Comparison of ENCODE assay signal across 23 mouse cellular contexts in the genomic region with DNA sequence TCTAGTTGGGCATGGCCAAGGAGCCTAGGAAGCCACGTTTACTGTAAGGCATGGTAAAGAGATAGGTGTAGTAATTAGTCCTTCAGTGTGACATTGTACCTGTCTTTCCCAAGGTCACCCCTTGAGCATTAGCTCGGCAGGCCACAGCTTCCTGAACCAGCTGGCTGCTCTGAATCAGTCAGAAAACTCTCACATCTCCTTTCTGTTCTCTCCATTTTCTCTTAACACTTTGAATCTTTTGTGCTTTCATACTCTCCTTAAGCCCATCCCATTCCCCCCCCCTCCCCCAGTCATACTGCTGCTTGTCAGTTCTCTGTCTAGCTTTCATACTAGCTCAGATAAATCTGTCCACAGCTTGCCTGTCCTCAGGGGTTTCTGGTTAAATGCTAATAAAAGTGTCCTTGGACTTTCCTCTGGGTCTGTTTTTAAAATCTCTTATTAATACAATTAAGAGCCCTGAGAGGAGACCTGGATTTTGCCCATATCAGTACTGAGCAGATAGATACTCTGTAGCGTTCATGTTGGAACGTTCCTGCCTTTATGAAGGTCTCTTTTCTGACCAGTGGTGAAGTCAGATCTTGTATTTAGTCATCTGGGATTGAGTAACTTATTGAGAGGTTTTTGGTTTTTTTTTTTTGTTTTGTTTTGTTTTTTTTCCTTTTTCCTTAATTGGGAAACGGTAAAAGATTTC. TPM values are rescaled to one million over a fixed set of nuclear protein-coding genes. Genes with fewer than 3 reads are reported as not detected.
A peak's percentile ranks its signal among the peaks of the same experiment; 100 is the strongest.
DNase-seq lines count a peak whose midpoint lies in the region; ATAC-seq and TF ChIP-seq lines count a peak whose summit lies in the region.
"Had no signal": no experiment of that assay in that cellular context is flagged by ENCODE, and none has a peak within 500 bp of the region (broad histone marks: within the 10 kb centered on the region; RNA-seq: fewer than 3 reads in every experiment).

No protein-coding gene starts in this region.

- no peak for TF ChIP-seq POLR2A in kidney, adult 2 months (IDR thresholded peaks at IDR 0.05; ENCODE audit: low read depth, low read length)

- H3K27ac ChIP-seq in kidney, adult 2 months (ENCODE audit: insufficient read depth, low read depth, low read length), result peak overlapping the region; percentile 14; the same call in 1 of the 2 replicates
- no peak overlapping the region for H3K27ac ChIP-seq in midbrain, embryonic 11.5 days (ENCODE audit: low read depth, low read length)
- H3K27ac ChIP-seq in midbrain, embryonic 13.5 days, result no peak overlapping the region
- H3K27ac ChIP-seq in forebrain, postnatal 0 days (ENCODE audit: low read depth, low read length), result no peak overlapping the region
- H3K27ac ChIP-seq: embryonic facial prominence, embryonic 12.5 days; forebrain, embryonic 13.5 days; heart, adult 2 months; hindbrain, embryonic 14.5 days; liver, embryonic 14.5 days; midbrain, embryonic 12.5 days had no signal

- H3K9ac ChIP-seq in midbrain, embryonic 11.5 days (ENCODE audit: low read length), result no peak overlapping the region
- H3K9ac ChIP-seq in midbrain, embryonic 13.5 days (replicated peaks), result no peak overlapping the region
- H3K9ac ChIP-seq in forebrain, postnatal 0 days, result no peak overlapping the region
- H3K9ac ChIP-seq: embryonic facial prominence, embryonic 12.5 days; forebrain, embryonic 13.5 days; hindbrain, embryonic 14.5 days; liver, embryonic 14.5 days; midbrain, embryonic 12.5 days had no signal

- H3K4me3 ChIP-seq in kidney, adult 2 months (ENCODE audit: insufficient read depth, low read depth, low read length), result no peak overlapping the region
- no peak overlapping the region for H3K4me3 ChIP-seq in midbrain, embryonic 11.5 days (ENCODE audit: low read depth, low read length)
- H3K4me3 ChIP-seq in midbrain, embryonic 13.5 days (replicated peaks), result no peak overlapping the region
- H3K4me3 ChIP-seq in forebrain, postnatal 0 days (ENCODE audit: low read depth, low read length), result no peak overlapping the region
- H3K4me3 ChIP-seq: embryonic facial prominence, embryonic 12.5 days; erythroblast, embryonic 14.5 days; forebrain, embryonic 13.5 days; heart, adult 2 months; midbrain, embryonic 12.5 days; myocyte had no signal

- no peak for ATAC-seq in midbrain, embryonic 11.5 days (ENCODE audit: low FRiP score)
- ATAC-seq in midbrain, embryonic 13.5 days, result no peak
- ATAC-seq in megakaryocyte, adult 5-6 weeks (ENCODE audit: poor library complexity, severe bottlenecking), result peak; percentile 78
- no peak for ATAC-seq in forebrain, postnatal 0 days
- ATAC-seq: forebrain, embryonic 13.5 days had no signal

- H3K27me3 ChIP-seq in kidney, adult 2 months (replicated peaks; ENCODE audit: control insufficient read depth, insufficient read depth, low read length), result no peaks in the 10 kb centered on the region
- H3K27me3 ChIP-seq in midbrain, embryonic 11.5 days (ENCODE audit: control insufficient read depth, insufficient read depth, low read length), result no peaks in the 10 kb centered on the region
- H3K27me3 ChIP-seq in midbrain, embryonic 13.5 days, result no peaks in the 10 kb centered on the region
- no peaks in the 10 kb centered on the region for H3K27me3 ChIP-seq in forebrain, postnatal 0 days (ENCODE audit: insufficient read depth, low read length)
- H3K27me3 ChIP-seq: embryonic facial prominence, embryonic 12.5 days; forebrain, embryonic 13.5 days; midbrain, embryonic 12.5 days had no signal

- H3K36me3 ChIP-seq in kidney, adult 2 months (ENCODE audit: control insufficient read depth, insufficient read depth, low read length), result no peaks in the 10 kb centered on the region
- no peaks in the 10 kb centered on the region for H3K36me3 ChIP-seq in midbrain, embryonic 11.5 days (ENCODE audit: control insufficient read depth, insufficient read depth, low read length)
- peaks cover 5% of the 10 kb centered on the region; the same call in 1 of the 2 replicates for H3K36me3 ChIP-seq in midbrain, embryonic 13.5 days
- 0 out of 2 replicates have a peak, but pooled peaks cover 4% of the 10 kb centered on the region for H3K36me3 ChIP-seq in forebrain, postnatal 0 days (ENCODE audit: insufficient read depth)
- H3K36me3 ChIP-seq: embryonic facial prominence, embryonic 12.5 days; midbrain, embryonic 12.5 days had no signal

- no peaks in the 10 kb centered on the region for H3K4me1 ChIP-seq in kidney, adult 2 months (ENCODE audit: control insufficient read depth, insufficient read depth, low read length)
- no peaks in the 10 kb centered on the region; the same call in 1 of the 2 replicates for H3K4me1 ChIP-seq in midbrain, embryonic 11.5 days (ENCODE audit: control insufficient read depth, insufficient read depth, low read length)
- peaks cover 7% of the 10 kb centered on the region; the same call in 1 of the 2 replicates for H3K4me1 ChIP-seq in midbrain, embryonic 13.5 days (replicated peaks)
- H3K4me1 ChIP-seq in forebrain, postnatal 0 days (ENCODE audit: insufficient read depth), result no peaks in the 10 kb centered on the region
- H3K4me1 ChIP-seq: embryonic facial prominence, embryonic 12.5 days; forebrain, embryonic 13.5 days had no signal

- no peaks in the 10 kb centered on the region for H3K9me3 ChIP-seq in midbrain, embryonic 11.5 days (ENCODE audit: control insufficient read depth, low read length)
- no peaks in the 10 kb centered on the region for H3K9me3 ChIP-seq in midbrain, embryonic 13.5 days
- no peaks in the 10 kb centered on the region for H3K9me3 ChIP-seq in forebrain, postnatal 0 days (ENCODE audit: low read length)
- H3K9me3 ChIP-seq: embryonic facial prominence, embryonic 12.5 days; forebrain, embryonic 13.5 days; midbrain, embryonic 12.5 days had no signal

- TF ChIP-seq CTCF in kidney, adult 2 months (conservative IDR thresholded peaks at IDR 0.05; ENCODE audit: insufficient read depth, insufficient read length, low read depth, low read length), result no peak
- TF ChIP-seq CTCF in forebrain, postnatal 0 days (IDR thresholded peaks at IDR 0.05; ENCODE audit: low read depth), result no peak

- no peak overlapping the region for H3K4me2 ChIP-seq in midbrain, embryonic 11.5 days
- no peak overlapping the region for H3K4me2 ChIP-seq in midbrain, embryonic 13.5 days (replicated peaks)
- no peak overlapping the region for H3K4me2 ChIP-seq in forebrain, postnatal 0 days (ENCODE audit: low read depth)
- H3K4me2 ChIP-seq: embryonic facial prominence, embryonic 12.5 days; forebrain, embryonic 13.5 days; hindbrain, embryonic 14.5 days; midbrain, embryonic 12.5 days had no signal

- DNase-seq in heart, adult 11 months, result peak; percentile 33
- no peak for DNase-seq in heart, postnatal 25 days (ENCODE audit: low spot score)
- no peak for DNase-seq in kidney, adult 2 months
- DNase-seq in kidney, postnatal 25 days, result no peak
- peak; percentile 75 for DNase-seq in midbrain, embryonic 11.5 days (ENCODE audit: low spot score, missing footprints)
- no peak for DNase-seq in forebrain, postnatal 0 days
- DNase-seq: cerebellum, adult 9-10 months; gastrocnemius, postnatal 10 days; heart, adult 2 months; kidney, adult 9 months; kidney, postnatal 36 days; layer of hippocampus, adult 9-11 months; lung, postnatal 4 days; thymus, postnatal 25 days had no signal

- intact Hi-C loops in heart, postnatal 25 days (cut with DNase I), result no loop called here

- WGBS in kidney, adult 2 months, result 63% methylated on average over 5 of the region's 5 CpGs
- WGBS in midbrain, embryonic 11.5 days, result 78% methylated on average over 5 of the region's 5 CpGs
- 70% methylated on average over 5 of the region's 5 CpGs for WGBS in midbrain, embryonic 13.5 days
- WGBS in forebrain, postnatal 0 days, result 68% methylated on average over 5 of the region's 5 CpGs

RNA-seq across cellular contexts. Expression of a gene that starts 12.4 kb away (rescaled TPM):
- 1 to 10 TPM; 4.2 to 4.5 TPM for total RNA-seq in heart, postnatal 25 days (2021)
- polyA plus RNA-seq in kidney, adult 2 months (2012; rRNA removed), result 4.0 and 4.5 TPM in 2 replicates
- 6.4 and 7.6 TPM in 2 replicates for polyA plus RNA-seq in midbrain, embryonic 11.5 days (2014; fragmentation: Nextera tagmentation; extraction: Ambion mirVana)
- 7.3 and 8.3 TPM in 2 replicates for polyA plus RNA-seq in midbrain, embryonic 13.5 days (2015; fragmentation: Nextera tagmentation; extraction: Ambion mirVana)
- total RNA-seq in megakaryocyte, adult 5-6 weeks (2015), result 6.8 TPM in 2 replicates
- total RNA-seq in megakaryocyte, adult 5-6 weeks (2017), result 5.2 and 5.8 TPM in 2 replicates
- total RNA-seq in forebrain, postnatal 0 days (2014; rRNA removed), result 6.7 and 11.3 TPM in 2 replicates
- polyA plus RNA-seq in forebrain, postnatal 0 days (2015; fragmentation: Nextera tagmentation; extraction: Ambion mirVana), result 8.1 and 8.4 TPM in 2 replicates
- polyA plus RNA-seq: erythroblast, embryonic 14.5 days had no signal

RNA-seq across cellular contexts. Expression of a gene that starts 36.0 kb away (rescaled TPM):
- total RNA-seq in heart, postnatal 25 days (2021), result under 1 TPM; 0.25 to 0.57 TPM
- 1.8 and 2.3 TPM in 2 replicates for polyA plus RNA-seq in kidney, adult 2 months (2012; rRNA removed)
- 5.0 and 6.0 TPM in 2 replicates for polyA plus RNA-seq in midbrain, embryonic 11.5 days (2014; fragmentation: Nextera tagmentation; extraction: Ambion mirVana)
- 3.0 and 4.3 TPM in 2 replicates for polyA plus RNA-seq in midbrain, embryonic 13.5 days (2015; fragmentation: Nextera tagmentation; extraction: Ambion mirVana)
- total RNA-seq in megakaryocyte, adult 5-6 weeks (2015), result 7.2 and 9.4 TPM in 2 replicates
- 0.53 and 2.0 TPM in 2 replicates for total RNA-seq in megakaryocyte, adult 5-6 weeks (2017)
- 1.9 and 3.2 TPM in 2 replicates for total RNA-seq in forebrain, postnatal 0 days (2014; rRNA removed)
- 4.0 and 4.8 TPM in 2 replicates for polyA plus RNA-seq in forebrain, postnatal 0 days (2015; fragmentation: Nextera tagmentation; extraction: Ambion mirVana)

Comparison
In these comparisons a context has a peak if more than half of its experiments do, and no peak if none do; other contexts are left out.
1. DNase-seq: peak in heart, adult 11 months (single experiment) and midbrain, embryonic 11.5 days (single experiment); none in heart, postnatal 25 days (single experiment), kidney, adult 2 months (single experiment), kidney, postnatal 25 days (0 of 2) and forebrain, postnatal 0 days (single experiment).